Mouse (Mus musculus) c-Kit-negative CD71-positive TER-119-positive erythroid progenitor cells, embryonic 14.5 days (primary cell): ENCODE data around the gene Myh3.
A peak's percentile ranks its signal among the peaks of the same experiment; 100 is the strongest.
"Not testable (repeated sequence)": the region's sequence is repeated elsewhere in the genome, so short reads cannot be mapped to it uniquely, and the experiment has no call there.

Experiments used
- DNase-seq: peaks from one replicate; pipeline ENCODE4 v3.0.0-alpha.2; 2013; ENCODE audit warnings: low read depth, low spot score

The Myh3 gene

DNA sequence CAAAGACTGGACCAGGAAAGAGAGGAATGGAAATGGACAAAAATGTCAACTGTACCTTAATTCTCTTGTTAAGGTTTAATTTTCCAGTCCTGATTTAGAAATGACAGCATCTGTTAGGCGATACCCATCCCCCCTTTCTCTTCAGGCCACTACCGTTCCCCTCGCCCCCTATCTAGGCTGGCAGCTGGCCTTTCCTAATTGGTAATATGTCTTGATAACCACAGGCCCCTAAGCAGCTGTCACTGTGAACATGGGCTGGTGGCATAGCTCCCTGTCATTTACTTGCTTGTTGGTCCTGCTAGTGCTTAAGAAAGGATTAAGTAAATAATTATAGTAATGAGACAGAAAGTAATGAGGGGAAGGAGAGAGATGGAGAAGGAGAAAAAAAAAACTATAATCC lies 665 bp upstream of the Myh3 start:
- DNase-seq, result no peak

DNA sequence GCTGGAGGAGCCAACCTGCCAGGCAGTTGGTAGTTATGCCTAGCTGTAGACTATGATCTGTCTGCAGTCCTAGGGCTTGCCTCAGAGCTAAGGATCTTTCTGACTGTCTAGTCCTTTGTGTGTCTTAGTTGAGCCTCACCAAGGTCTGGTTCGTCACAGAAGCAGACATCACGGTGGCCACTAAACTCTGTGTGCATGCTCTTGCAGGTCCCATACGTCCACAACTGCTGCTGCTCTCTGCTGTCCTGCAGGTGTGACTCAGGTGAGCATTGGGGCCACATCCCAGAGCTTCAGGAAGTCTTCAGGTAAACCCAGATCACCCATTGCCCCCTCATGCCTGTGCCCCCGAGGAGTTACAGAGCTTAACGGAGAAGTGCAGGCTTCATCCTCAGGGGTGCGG lies 788 bp downstream of the Myh3 start:
- DNase-seq, result no peak

DNA sequence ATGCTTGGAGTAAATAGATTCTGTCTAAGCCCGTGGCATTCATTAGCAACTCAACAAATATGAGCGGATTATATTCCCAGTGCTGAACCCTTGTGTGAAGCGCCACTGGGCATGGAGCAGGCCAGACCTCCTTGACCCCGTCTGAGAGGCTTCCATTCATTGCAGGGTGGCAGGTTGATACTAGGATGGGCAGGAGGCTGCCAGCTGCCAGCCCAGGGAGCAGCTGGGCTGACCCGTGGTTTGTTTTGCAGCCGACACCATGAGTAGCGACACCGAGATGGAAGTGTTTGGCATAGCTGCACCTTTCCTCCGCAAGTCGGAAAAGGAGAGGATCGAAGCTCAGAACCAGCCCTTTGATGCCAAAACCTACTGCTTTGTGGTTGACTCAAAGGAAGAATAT lies 1.6 kb downstream of the Myh3 start:
- DNase-seq, result no peak

DNA sequence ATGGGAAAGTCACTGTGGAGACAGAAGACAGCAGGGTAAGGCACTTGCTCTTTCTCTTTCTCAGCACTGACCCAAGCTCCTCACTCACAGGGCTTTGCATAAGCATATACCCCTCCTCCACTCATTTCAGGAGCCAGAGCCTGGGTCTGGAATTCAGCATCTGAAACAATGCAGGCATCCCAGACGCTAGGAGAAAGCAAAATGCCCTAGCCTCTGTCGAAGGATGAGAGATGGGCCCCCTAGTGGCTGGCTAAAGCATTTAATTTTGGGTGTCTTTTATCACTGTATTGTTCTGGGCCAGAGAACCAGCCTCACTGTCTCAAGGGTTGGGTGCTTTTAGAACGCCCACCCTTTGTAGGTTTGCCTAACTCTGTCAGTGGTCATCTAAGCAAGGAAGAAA lies 2.1 kb downstream of the Myh3 start:
- peak; percentile 11 for DNase-seq

DNA sequence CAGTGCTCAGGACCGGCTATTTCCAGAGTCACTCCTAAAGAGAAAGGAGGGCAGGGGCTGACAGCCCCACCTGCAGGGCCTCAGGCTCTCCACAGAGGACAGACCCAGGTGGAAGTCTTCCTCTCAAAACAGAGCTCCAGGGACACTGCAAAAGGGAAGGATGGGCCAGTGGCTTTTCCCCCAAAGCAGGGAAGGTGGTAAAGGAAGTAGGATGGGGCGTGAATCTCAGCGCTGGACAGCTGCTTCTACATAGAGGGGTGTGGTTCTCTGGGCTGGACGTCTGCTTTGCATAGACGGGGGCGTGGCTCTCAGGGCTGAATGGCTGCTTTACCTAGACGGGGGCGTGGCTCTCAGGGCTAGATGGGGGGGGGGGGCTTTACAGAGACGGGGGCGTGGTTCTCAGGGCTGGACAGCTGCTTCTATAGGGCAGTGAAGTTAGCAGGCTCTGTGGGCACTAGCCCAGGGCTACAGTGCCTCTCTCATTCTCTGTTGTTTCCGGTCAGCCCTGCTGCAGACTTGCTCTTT lies 3.1 kb downstream of the Myh3 start:
- no peak for DNase-seq

DNA sequence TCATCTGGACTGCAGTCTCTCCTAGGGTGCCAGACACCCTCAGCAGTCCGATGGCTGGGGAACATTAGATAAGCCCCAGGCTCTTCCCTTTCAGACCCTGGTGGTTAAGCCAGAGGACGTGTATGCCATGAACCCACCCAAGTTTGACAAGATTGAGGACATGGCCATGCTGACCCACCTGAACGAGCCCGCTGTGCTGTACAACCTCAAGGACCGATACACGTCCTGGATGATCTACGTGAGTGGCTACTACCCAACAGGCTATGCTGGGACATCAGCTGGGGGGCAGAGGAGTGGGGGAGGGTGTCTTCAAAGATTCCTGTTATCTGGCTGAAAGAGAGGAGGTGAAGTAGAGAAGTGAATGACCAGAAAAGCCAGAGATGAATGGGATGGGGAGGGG lies 4.1 kb downstream of the Myh3 start:
- DNase-seq, result no peak

DNA sequence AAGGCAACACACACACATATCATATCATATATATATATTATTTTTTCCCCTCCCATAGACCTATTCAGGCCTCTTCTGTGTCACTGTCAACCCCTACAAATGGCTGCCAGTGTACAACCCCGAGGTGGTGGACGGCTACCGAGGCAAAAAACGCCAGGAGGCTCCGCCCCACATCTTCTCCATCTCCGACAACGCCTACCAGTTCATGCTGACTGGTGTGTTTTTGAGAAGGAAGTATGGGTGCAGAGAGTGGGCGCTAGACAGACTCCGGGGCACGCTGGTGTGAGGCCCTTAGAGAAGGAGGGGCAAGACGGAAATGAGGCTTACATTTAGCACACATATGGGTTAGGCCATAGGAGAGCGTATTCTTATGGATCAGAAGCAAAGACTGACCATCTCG lies 4.7 kb downstream of the Myh3 start:
- no peak for DNase-seq

DNA sequence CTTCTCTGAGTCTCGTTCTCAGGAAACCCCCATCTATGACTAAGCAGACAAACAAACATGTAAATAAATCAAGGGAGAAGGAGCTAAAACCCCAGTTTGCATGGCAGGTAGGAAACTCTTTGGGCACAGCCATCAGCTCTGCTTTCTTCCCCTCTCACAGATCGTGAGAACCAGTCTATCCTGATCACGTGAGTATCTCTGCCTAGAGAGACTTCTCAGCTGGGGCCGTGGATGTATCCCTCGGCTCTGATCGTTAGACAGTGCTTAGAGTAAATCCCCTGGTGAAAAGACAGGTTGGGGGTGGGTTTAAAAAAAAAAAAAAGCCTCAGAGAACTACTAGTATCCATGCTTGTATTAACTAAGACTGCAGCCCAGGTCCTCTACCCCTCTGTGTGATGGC lies 5.1 kb downstream of the Myh3 start:
- no peak for DNase-seq

DNA sequence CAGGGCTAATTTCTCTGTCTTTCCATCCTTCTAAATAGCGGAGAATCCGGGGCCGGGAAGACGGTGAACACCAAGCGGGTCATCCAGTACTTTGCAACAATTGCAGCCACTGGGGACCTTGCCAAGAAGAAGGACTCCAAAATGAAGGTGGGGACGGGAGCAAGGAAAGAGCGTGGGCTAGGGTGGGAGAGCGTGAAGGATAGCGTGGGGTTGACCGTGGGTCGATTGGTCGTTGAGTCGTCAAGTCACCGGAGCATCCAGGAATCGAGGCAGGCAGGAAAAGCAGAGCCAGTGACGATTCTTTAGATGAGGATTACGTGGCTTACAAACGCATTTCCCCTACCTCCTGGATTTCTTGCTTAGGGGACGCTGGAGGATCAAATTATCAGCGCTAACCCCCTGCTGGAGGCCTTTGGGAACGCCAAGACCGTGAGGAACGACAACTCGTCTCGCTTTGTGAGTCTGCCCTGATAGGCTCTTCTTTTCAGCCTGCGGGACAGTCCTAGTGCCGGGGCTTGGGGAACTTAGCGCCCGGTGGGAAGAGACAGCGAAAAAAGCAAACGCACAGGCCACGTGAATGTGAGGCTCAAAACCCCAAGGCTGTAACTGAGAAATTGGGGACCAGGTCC lies 5.7 kb downstream of the Myh3 start:
- no peak for DNase-seq

- DNase-seq, result peak; percentile 50
Measured at GRCm38 (mm10) chr11:67085489-67085888, 7.4 kb downstream of the Myh3 start.

DNA sequence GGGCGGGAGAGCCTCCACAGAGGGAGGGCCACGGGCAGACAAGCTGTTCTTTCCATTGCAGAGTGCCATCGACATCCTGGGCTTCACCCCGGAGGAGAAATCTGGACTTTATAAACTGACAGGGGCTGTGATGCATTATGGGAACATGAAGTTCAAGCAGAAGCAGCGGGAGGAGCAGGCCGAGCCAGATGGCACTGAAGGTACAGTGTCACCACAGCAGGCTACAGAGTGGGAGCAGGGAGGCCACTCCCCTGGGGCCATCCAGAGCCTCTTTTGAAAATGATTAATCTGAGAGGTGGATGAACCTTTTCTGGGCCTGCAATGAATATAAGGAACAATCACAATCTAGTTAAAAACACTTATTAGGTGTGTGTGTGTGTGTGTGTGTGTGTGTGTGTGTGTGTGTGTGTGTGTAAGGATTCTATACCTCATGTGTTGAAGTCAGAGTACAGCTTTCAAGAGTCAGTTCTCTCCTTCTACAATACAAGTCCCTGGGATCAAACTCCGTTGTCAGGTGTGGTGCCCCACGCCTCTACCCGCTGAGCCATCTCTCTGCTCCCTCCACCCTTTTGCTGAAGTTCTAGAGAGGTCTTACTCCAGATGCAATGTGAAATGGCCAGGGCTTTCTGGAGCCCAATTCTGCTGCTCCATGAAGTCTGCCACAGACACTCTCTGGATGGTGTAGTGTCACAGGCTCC lies 8.5 kb downstream of the Myh3 start:
- DNase-seq, result no peak

DNA sequence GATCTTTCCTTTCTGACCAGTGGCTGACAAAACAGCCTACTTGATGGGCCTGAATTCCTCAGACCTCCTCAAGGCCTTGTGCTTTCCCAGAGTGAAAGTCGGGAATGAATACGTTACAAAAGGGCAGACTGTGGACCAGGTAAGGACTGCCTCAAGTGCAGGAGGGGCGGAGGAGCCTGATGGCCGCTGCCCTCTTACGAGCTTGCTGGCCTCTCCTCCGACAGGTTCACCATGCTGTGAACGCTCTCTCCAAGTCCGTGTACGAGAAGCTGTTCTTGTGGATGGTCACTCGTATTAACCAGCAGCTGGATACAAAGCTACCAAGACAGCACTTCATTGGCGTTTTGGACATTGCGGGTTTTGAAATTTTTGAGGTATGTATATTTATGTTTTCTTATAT lies 9.1 kb downstream of the Myh3 start:
- DNase-seq, result no peak

GRCm38 (mm10) chr11:67092354-67092753 lies 14.3 kb downstream of the Myh3 start:
- DNase-seq, result not testable (repeated sequence)

GRCm38 (mm10) chr11:67093201-67093600 lies 15.1 kb downstream of the Myh3 start:
- no peak for DNase-seq

DNA sequence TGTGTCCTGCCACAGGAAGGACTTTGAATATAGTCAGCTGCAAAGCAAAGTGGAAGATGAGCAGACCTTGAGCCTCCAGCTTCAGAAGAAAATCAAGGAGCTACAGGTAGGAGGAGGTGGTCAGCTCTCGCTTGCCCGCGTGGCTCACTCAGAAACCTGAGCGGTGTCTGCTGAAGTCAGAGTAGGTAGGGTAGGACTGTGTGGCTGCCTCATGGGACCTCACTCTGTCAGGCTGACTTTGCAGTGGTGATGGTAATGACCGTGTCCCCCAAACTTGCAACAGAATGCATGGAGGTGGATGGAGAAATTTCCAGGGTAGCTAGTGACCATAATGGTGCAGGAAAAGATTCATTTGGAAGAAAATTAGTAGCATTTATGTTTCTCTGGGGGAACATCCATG lies 15.6 kb downstream of the Myh3 start:
- no peak for DNase-seq

DNA sequence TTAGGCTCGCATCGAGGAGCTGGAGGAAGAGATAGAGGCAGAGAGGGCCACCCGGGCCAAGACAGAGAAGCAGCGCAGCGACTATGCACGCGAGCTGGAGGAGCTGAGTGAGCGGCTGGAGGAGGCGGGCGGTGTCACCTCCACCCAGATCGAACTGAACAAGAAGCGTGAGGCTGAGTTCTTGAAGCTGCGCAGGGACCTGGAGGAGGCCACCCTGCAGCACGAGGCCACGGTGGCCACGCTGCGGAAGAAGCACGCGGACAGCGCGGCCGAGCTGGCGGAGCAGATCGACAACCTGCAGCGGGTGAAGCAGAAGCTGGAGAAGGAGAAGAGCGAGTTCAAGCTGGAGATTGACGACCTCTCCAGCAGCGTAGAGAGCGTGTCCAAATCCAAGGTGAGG lies 16.4 kb downstream of the Myh3 start:
- no peak for DNase-seq

- DNase-seq, result no peak
Measured at GRCm38 (mm10) chr11:67097709-67098108, 19.6 kb downstream of the Myh3 start.

GRCm38 (mm10) chr11:67098427-67098826 lies 20.3 kb downstream of the Myh3 start:
- DNase-seq, result no peak

DNA sequence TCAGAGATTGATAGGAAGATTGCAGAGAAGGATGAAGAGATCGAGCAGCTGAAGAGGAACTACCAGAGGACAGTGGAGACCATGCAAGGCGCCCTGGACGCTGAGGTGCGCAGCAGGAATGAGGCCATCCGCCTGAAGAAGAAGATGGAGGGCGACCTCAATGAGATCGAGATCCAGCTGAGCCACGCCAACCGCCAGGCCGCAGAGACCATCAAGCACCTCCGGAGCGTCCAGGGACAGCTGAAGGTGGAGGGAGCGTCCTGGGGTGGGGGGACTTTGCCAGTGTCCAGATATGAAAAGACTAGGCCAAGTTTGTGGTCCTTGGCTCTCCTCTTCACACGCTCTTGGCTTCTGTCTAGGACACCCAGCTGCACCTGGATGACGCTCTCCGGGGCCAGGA lies 21.1 kb downstream of the Myh3 start:
- no peak for DNase-seq

GRCm38 (mm10) chr11:67100169-67100568 lies 22.1 kb downstream of the Myh3 start:
- no peak for DNase-seq

DNA sequence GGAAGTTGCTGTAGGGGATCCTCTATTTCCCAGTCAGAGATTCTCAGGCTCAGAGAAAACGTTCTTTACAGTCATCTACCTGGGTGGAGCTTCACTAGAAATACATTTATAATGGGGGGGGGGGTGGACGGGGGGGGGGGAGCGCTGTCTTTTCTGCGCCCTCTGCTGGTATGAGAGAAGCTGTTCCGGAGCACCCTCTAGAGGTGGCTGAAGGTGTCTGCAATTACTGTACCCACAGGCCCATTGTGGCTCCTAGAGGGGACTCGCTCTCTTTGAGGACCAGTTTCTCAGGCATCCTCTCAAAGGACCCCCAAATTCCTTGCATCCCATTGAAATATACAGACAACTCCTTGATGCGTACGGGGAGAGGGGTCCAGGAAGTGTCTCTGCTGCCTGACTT lies 23.6 kb downstream of the Myh3 start:
- no peak for DNase-seq

DNA sequence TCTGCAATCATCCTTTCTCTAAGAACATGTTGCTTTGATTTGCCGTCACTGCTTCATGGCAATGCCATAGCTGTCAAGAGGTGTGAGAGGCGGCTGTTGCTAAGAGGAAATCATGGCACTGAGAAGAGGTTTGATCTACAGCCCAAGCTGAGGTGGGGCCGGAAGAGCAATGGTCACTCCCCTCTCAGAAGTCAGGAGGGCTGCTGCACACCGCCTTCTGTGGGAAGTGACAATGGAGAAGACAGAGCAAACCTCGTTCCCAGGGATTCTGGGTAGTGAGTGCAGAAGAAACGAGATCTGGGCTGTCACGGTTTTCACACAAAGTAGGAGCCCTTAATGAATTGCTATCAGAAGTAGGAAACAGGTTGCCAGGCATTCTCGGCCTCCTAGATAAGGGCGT lies 25.2 kb downstream of the Myh3 start:
- DNase-seq, result no peak

GRCm38 (mm10) chr11:67104242-67104641 lies 26.1 kb downstream of the Myh3 start:
- DNase-seq, result no peak

GRCm38 (mm10) chr11:67104714-67105113 lies 26.6 kb downstream of the Myh3 start:
- DNase-seq, result no peak
